Mouse (Mus musculus): ENCODE results near the gene Slc12a8. TPM values are rescaled to one million over a fixed set of nuclear protein-coding genes. Genes with fewer than 3 reads are reported as not detected.

Slc12a8 gene
- total and polyA plus RNA-seq, 2 experiments from 2014 or later = 0.42 to 1.0 TPM

- ATAC-seq (ENCODE audit: insufficient read depth, low read depth) = no peak
- Histone ChIP-seq H3K27ac (ENCODE audit: low read depth) (no peak overlapping the region), H3K4me1 (ENCODE audit: control insufficient read depth, insufficient read depth) (no peaks in the 10 kb centered on the region), H3K36me3 (replicated peaks; ENCODE audit: control insufficient read depth, insufficient read depth, low read length) (no peaks in the 10 kb centered on the region), H3K9me3 (replicated peaks; ENCODE audit: control insufficient read depth, low read length) (peaks cover 13% of the 10 kb centered on the region), H3K27me3 (ENCODE audit: control insufficient read depth, insufficient read depth, low read length) (no peaks in the 10 kb centered on the region), H3K4me3 (ENCODE audit: low read depth, low read length) (no peak overlapping the region), H3K4me2 (ENCODE audit: low read depth, low read length) (no peak overlapping the region), H3K9ac (replicated peaks; ENCODE audit: low read depth, low read length) (no peak overlapping the region)
- DNase-seq (ENCODE audit: low spot score) = no peak
- TF ChIP-seq CTCF (IDR thresholded peaks at IDR 0.05; ENCODE audit: low read depth) = no peak
- no peak for TF ChIP-seq EP300 (IDR thresholded peaks at IDR 0.05; ENCODE audit: low read depth)
- WGBS = 85% methylated on average over 6 of the region's 6 CpGs
Observed at GRCm38 (mm10) chr16:33653116-33653515, 136.0 kb downstream of the Slc12a8 start.

- H3K36me3 ChIP-seq (replicated peaks; ENCODE audit: control insufficient read depth, insufficient read depth, low read length) = no peaks in the 10 kb centered on the region
- peaks cover 4% of the 10 kb centered on the region for H3K9me3 ChIP-seq (replicated peaks; ENCODE audit: control insufficient read depth, low read length)
- no peak for TF ChIP-seq EP300 (IDR thresholded peaks at IDR 0.05; ENCODE audit: low read depth)
- no peaks in the 10 kb centered on the region for H3K27me3 ChIP-seq (ENCODE audit: control insufficient read depth, insufficient read depth, low read length)
- no peak overlapping the region for H3K9ac ChIP-seq (replicated peaks; ENCODE audit: low read depth, low read length)
- ATAC-seq (ENCODE audit: insufficient read depth, low read depth) (no peak), DNase-seq (ENCODE audit: low spot score) (no peak)
- H3K4me2 ChIP-seq (ENCODE audit: low read depth, low read length) = no peak overlapping the region
- 87% methylated on average over 3 of the region's 3 CpGs for WGBS
- H3K4me1 ChIP-seq (ENCODE audit: control insufficient read depth, insufficient read depth) = peaks cover 10% of the 10 kb centered on the region; the same call in 1 of the 2 replicates
- no peak overlapping the region for H3K27ac ChIP-seq (ENCODE audit: low read depth)
- no peak overlapping the region for H3K4me3 ChIP-seq (ENCODE audit: low read depth, low read length)
Observed at GRCm38 (mm10) chr16:33655443-33655842, 138.3 kb downstream of the Slc12a8 start.

GRCm38 (mm10) chr16:33657191-33657590 is 140.1 kb downstream of the Slc12a8 start:
- 86% methylated on average over 3 of the region's 3 CpGs for WGBS
- DNase-seq (ENCODE audit: low spot score) (no peak), ATAC-seq (ENCODE audit: insufficient read depth, low read depth) (no peak)
- Histone ChIP-seq H3K9ac (replicated peaks; ENCODE audit: low read depth, low read length) (no peak overlapping the region), H3K4me3 (ENCODE audit: low read depth, low read length) (no peak overlapping the region), H3K27ac (ENCODE audit: low read depth) (no peak overlapping the region), H3K4me1 (ENCODE audit: control insufficient read depth, insufficient read depth) (peaks cover 11% of the 10 kb centered on the region; the same call in 1 of the 2 replicates), H3K27me3 (ENCODE audit: control insufficient read depth, insufficient read depth, low read length) (no peaks in the 10 kb centered on the region), H3K9me3 (replicated peaks; ENCODE audit: control insufficient read depth, low read length) (no peaks in the 10 kb centered on the region), H3K36me3 (replicated peaks; ENCODE audit: control insufficient read depth, insufficient read depth, low read length) (no peaks in the 10 kb centered on the region), H3K4me2 (ENCODE audit: low read depth, low read length) (no peak overlapping the region)
- TF ChIP-seq CTCF (IDR thresholded peaks at IDR 0.05; ENCODE audit: low read depth) (no peak), EP300 (IDR thresholded peaks at IDR 0.05; ENCODE audit: low read depth) (no peak)

DNA sequence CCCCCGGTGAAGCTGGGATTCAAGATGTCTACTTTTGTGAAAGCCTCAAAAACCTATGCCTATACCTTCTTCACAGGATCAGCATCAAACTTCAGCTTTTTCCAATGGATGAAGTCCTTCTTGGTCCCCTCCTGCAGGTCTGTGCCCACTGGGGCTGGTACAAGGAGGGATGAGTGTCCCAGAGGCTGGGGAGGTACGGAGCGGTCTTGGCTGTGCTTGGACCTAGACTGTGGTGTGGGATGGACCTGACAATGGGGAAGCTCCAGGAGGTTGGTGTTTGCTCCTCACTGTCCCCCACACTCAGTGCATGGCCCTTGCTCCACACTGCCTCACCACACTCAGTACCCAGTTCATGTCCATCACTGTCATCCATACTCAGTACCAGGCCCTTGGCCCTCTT is 141.0 kb downstream of the Slc12a8 start:
- H3K27ac ChIP-seq (ENCODE audit: low read depth) = no peak overlapping the region
- 100% methylated on average over 3 of the region's 3 CpGs for WGBS
- DNase-seq (ENCODE audit: low spot score) (no peak), ATAC-seq (ENCODE audit: insufficient read depth, low read depth) (no peak)
- H3K4me3 ChIP-seq (ENCODE audit: low read depth, low read length) = no peak overlapping the region
- H3K4me2 ChIP-seq (ENCODE audit: low read depth, low read length) = no peak overlapping the region
- H3K9me3 ChIP-seq (replicated peaks; ENCODE audit: control insufficient read depth, low read length) = no peaks in the 10 kb centered on the region
- TF ChIP-seq CTCF (IDR thresholded peaks at IDR 0.05; ENCODE audit: low read depth) (no peak), EP300 (IDR thresholded peaks at IDR 0.05; ENCODE audit: low read depth) (no peak)
- H3K4me1 ChIP-seq (ENCODE audit: control insufficient read depth, insufficient read depth) = peaks cover 11% of the 10 kb centered on the region; the same call in 1 of the 2 replicates
- H3K27me3 ChIP-seq (ENCODE audit: control insufficient read depth, insufficient read depth, low read length) = no peaks in the 10 kb centered on the region
- H3K9ac ChIP-seq (replicated peaks; ENCODE audit: low read depth, low read length) = no peak overlapping the region
- H3K36me3 ChIP-seq (replicated peaks; ENCODE audit: control insufficient read depth, insufficient read depth, low read length) = no peaks in the 10 kb centered on the region

- no peaks in the 10 kb centered on the region for H3K9me3 ChIP-seq (replicated peaks; ENCODE audit: control insufficient read depth, low read length)
- H3K4me3 ChIP-seq (ENCODE audit: low read depth, low read length) = no peak overlapping the region
- H3K27me3 ChIP-seq (ENCODE audit: control insufficient read depth, insufficient read depth, low read length) = no peaks in the 10 kb centered on the region
- TF ChIP-seq EP300 (IDR thresholded peaks at IDR 0.05; ENCODE audit: low read depth) = no peak
- no peak for TF ChIP-seq CTCF (IDR thresholded peaks at IDR 0.05; ENCODE audit: low read depth)
- no peak overlapping the region for H3K9ac ChIP-seq (replicated peaks; ENCODE audit: low read depth, low read length)
- no peak overlapping the region for H3K4me2 ChIP-seq (ENCODE audit: low read depth, low read length)
- DNase-seq (ENCODE audit: low spot score) = no peak
- 85% methylated on average over 5 of the region's 5 CpGs for WGBS
- peaks cover 11% of the 10 kb centered on the region; the same call in 1 of the 2 replicates for H3K4me1 ChIP-seq (ENCODE audit: control insufficient read depth, insufficient read depth)
- no peak for ATAC-seq (ENCODE audit: insufficient read depth, low read depth)
- H3K27ac ChIP-seq (ENCODE audit: low read depth) = peak overlapping the region; percentile 52; the same call in 1 of the 2 replicates
- H3K36me3 ChIP-seq (replicated peaks; ENCODE audit: control insufficient read depth, insufficient read depth, low read length) = no peaks in the 10 kb centered on the region
Observed at GRCm38 (mm10) chr16:33659521-33659920, 142.4 kb downstream of the Slc12a8 start.

DNA sequence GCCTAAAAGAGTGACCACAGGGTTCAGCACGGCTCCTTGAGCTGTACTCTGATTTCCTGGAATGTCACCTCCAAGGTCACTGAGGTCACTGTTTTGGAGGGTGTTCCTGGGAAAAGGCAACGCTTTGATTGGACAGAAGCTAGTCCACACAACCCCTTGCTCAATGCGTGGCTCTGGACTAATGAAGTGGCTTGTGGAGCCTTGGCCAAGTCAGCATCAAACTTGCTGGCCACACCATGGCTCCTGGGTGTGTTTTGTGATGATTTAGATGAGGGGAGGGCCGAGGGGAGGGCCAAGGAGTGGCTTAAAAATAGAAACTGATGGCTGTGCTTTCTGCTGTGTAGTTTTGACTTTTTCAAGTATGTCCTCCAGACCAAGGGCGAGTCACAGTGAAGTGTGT is 143.0 kb downstream of the Slc12a8 start:
- Histone ChIP-seq H3K4me2 (ENCODE audit: low read depth, low read length) (no peak overlapping the region), H3K9ac (replicated peaks; ENCODE audit: low read depth, low read length) (no peak overlapping the region), H3K27me3 (ENCODE audit: control insufficient read depth, insufficient read depth, low read length) (no peaks in the 10 kb centered on the region), H3K4me1 (ENCODE audit: control insufficient read depth, insufficient read depth) (peaks cover 11% of the 10 kb centered on the region; the same call in 1 of the 2 replicates), H3K4me3 (ENCODE audit: low read depth, low read length) (no peak overlapping the region), H3K9me3 (replicated peaks; ENCODE audit: control insufficient read depth, low read length) (no peaks in the 10 kb centered on the region), H3K36me3 (replicated peaks; ENCODE audit: control insufficient read depth, insufficient read depth, low read length) (no peaks in the 10 kb centered on the region), H3K27ac (ENCODE audit: low read depth) (peak overlapping the region; percentile 52)
- ATAC-seq (ENCODE audit: insufficient read depth, low read depth) (peak; percentile 64), DNase-seq (ENCODE audit: low spot score) (peak; percentile 26)
- 37% methylated on average over 5 of the region's 5 CpGs for WGBS
- TF ChIP-seq CTCF (IDR thresholded peaks at IDR 0.05; ENCODE audit: low read depth) = no peak
- TF ChIP-seq EP300 (IDR thresholded peaks at IDR 0.05; ENCODE audit: low read depth) = no peak

All from heart, postnatal 0 days (tissue).